Mouse (Mus musculus): ENCODE data around the gene Caprin1.

Caprin1 gene

DNA sequence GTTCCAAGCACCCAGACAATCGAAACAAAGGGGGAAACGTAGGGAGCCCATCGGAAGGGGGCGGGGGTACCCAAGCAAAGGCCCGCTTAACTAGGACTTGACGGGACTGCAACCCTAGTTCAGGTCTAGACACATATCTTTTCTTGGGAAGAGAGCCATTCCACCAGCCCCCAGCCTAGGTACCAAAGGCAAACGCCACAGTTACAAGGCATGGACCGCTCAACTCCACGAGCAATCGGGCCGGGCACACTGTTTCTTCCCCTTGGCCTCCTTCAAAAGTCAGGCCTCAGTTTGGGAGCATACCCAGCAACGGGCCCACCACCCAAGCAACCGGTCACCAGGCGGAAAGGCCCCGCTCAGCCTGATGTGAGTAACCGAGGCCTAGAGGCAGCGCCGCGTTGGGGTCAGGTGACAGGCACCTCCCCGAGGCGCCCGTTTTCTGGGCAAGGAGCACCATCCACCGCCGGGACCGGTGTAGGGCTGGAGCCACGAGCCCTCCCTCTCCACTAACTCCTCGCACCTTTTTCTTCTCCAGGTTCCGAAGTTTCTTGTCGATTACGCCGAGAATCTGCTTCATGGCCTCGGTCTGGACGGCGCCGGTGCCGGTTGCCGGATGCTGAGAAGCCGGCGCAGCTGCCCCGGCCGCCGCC is 1.1 kb downstream of the Caprin1 start:
- peak; percentile 69 to 71 for DNase-seq

DNA sequence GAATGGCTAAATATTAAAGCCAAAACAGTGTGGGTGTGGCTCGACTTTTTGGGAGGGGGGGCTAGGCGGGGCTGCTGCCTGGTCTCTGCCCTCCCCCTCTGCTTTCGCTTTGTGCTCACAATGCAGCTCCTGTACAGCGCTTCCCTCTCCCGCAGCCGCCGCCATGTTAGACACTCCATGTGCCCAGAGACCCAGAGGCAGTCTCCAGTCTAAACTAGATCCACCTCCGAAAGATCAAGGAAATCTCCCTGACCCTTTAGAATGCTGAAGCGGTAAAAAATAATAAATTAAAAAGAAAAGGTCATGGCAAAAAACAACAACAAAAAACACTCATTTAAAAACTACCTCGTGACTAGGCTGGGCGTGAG is 1.6 kb downstream of the Caprin1 start:
- peak; percentile 64 to 69 for DNase-seq

DNA sequence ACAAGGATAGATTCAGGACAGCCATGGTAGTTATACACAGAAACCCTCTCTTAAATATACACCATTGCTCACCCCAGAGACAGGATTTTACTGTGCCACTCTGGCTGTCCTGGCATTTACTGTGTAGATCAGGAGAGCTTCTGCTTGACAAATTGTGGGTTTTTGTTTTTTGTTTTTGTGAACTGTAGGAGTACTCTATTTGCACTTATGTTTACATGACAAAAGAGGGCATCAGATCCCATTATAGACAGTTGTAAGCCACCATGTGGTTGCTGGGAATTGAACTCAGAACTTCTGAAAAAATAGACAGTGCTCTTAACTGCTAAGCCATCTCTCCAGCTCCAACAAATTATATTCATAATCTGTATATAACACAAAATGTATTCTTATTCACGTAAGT is 5.4 kb downstream of the Caprin1 start:
- DNase-seq: no peak

DNA sequence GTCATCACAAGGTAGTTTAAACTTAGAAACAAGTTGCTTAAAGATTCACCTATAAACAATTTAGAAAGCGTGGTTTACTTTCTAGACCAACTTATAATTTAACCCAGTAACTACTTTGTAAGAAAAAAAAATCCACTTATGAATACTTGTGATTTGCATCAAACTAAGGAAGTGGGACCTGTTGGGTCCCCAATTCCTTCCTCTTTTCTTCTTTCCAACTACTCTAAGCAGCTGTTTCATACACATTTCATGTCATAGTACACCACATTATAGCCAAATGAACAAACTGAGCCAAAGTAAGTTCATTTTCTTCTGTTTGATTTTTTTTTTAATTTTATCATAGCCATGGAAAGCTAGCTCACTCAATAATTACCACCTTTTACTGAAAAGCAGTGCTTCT is 11.7 kb downstream of the Caprin1 start:
- DNase-seq: no peak

DNA sequence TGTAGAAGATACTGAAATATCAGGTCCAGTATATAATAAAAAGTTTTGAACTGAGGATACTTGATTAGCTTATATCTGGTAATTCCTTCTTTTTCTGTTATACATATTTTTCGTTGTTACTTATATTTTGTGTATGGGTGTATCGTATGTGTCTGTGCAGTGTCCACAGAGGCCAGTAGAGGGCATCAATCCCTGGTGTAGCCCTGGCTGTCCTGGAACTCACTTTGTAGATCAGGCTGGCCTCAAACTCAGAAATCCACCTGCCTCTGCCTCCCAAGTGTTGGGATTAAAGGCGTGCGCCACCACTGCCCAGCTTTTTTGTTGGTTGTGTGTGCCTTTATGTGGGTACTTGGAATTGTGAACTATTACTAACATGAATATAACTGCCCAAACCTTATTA is 12.8 kb downstream of the Caprin1 start:
- DNase-seq: peak in 1 of 2 experiments; percentile 34

DNA sequence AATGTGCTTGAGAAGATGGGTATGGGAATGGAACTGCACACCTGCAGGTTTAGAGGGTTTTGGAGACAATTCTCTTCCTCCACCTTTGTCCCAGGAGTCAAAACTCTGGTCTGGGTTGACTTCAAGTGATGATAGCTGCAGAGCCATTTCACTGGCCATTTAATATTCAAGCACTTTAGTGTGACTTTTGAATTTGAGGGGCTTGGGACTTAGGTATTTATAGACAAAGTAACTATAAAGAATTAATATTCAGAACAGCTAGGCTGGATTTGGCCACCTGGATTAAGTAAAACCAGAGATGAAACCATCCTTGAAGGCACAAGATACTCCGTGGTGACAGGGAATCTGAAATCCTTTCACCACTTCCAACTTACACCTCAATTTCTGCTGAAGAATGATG is 35.0 kb downstream of the Caprin1 start:
- no peak for DNase-seq

DNA sequence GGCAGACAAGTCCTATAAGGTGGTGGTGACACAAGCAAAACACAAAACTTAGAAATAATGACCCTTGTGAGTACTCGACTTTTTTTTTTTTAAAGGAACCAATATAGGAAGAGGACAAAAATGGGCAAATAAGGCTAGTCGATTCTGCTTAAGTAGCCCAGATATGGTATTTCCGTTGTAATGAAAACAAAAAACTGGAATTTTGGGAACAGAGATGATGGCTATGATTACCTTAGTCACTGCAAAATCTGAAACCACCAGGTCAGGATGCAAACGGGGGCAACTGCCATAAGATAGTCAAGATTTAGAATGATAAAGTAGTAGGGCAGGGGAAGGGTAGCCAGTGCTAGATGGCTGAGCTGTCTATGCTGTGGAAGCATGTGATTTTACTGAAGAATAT is 35.5 kb downstream of the Caprin1 start:
- DNase-seq: no peak

DNA sequence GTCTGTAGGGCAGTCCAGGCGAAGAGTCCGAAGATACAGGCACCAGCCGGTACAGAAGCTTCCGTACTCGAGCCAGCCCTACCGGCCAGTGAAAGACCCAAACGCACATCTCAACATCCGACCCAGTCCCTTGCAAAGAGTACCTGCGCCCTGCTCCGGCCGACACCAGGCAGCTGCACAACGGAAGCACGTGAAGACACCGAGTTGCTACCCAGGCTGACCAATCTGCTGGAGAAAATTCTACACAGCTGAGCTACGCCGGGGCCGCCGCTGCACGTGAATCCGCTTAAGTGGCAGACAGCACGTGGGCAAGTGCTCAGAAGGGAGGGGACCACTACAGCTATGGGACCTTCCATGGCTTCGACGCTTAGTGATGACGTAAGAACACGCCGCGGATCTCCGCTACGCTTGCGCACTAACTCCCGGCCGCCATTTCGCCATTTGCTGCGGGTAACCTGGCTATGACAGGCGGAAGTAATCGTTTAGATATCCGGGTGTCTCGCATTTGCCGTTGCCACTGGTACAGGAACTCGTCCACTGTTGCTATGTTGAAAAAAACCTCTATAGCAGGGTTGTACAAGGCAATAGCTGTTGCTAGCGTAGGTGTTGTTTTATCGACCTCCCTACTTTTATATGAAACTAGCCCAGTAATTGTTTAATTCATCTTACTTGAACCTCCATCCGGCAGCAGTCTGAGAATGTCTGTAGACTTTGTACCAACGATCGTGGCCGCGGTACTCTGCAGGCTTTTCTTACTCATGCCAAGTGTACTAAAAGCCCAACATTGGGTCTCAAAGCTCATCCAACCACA is 36.3 kb downstream of the Caprin1 start, which contains the start of gene Nat10:
Gene Nat10, minus strand, starts transcription at position 365 of the 811 bp plus-strand sequence.
- peak; percentile 99 for DNase-seq

DNA sequence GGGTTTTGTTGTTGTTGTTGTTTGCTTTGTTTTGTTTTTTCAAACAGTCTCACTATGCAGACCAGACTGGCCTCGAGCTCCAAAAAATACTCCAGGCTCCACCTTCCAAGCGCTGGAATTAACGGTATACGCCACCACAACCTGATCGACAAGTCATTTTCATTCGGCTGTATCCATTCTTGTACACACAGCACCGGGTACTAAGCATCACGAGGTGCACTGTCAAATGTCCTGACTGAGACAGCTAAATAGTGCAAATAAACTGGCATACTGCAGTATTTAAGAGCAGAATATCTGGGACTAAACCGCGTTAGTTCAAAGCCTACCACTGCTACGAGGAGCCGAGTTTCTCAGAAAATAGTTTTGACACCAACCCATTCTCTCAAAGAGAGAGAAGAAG is 37.0 kb downstream of the Caprin1 start:
- no peak for DNase-seq

DNA sequence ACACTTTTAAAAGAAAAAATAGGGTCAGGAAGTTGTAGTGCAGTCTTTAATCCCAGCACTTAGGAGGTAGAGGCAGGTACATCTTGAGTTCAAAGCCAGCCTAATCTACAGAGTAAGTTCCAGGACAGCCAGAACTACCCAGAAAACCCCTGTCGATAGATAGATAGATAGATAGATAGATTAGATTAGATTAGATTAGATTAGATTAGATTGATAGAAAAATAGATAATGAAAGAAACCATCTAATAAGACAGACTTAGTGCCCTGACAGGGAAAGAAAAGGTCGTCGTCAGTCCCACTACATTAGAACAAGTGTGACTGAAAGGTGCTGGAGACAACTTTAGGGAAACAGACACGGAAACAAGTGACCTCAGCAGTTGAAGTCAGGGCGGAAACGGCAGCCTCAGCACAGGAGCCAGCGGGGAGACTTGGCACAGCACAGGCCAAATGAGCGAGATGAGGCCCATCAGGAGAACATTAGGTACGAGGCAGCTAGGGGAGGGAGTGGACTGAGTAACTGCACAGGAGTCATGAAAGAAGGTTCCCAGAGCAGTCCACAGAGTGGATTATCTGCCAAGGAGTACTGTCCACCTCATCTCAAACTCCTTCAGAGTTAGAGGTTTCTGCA is 41.9 kb downstream of the Caprin1 start:
- no peak for DNase-seq

DNA sequence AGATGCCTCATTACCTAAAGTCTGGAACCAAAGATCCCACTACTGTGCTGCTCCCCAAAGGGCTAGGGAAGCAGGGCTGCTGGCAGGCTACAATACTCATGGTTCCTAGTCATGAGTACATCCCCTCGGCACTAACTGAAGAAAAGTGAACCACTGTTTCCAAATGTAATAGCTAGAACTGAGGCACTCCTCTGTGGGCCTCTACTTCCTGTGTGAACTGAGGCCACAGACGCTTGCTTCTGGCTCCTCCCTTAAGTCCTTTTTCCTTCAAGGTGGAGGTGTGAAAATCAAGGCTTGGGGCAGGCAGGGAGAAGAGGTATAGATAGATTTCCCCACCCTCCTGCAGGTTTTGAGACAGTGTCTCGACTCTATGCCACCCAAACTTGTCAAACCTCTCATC is 42.8 kb downstream of the Caprin1 start:
- DNase-seq: no peak

DNA sequence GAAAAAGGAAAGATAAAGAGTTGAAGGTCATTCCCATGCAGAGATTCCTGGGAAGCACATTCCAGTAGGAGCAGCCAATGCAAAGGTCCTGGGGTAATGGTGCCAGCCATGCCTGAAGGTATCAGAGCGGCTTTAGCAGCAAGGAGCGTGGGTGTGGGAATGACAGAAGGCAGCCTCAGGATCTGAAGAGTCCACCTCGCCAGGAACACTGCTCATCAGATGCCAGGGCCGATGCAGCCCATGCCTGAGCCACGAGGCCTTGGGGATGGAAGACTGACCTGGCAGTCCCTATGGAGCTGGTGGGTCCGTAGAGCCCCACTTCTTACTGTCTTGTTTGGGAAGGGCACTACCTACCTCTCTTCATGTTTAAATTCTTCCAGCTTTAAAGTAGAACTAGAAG is 45.7 kb downstream of the Caprin1 start:
- DNase-seq: no peak

DNA sequence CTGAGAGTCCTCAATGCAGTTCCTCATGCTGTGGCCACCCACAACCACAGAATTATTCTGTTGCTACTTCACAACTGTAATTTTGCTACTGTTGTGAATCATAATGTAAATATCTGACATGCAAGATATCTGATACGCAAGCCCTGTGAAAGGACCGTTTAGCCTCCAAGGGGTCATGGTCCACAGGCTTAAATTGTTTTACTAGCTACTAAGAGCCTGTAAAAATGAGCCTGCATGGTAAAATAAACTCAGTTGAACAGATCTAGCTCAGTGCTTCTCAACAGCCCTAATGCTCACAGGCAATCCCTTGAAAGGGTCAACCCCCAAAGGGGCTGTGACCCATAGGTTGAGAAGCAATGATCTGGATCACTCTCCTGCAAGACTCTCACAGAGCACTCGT is 48.4 kb downstream of the Caprin1 start:
- DNase-seq: no peak

DNA sequence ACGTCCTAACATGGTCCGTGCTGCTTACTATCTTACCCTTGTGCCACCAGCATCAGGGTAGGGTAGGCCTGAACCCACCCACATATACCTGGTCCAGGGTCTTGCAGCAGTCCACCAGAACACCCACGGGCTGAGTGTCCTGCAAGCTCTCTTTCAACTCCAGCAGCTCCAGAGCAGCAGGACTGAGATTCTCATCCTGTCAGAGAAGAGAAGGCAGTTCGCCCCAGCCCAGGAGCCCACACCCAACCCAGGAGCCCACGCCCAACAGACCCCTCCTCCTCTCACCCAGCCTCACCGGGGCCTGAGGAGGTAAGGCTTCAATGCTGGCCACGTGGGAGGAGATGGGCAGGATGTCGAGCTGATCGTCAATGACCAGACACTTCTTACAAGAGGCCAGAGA is 49.6 kb downstream of the Caprin1 start:
- DNase-seq: no peak

DNA sequence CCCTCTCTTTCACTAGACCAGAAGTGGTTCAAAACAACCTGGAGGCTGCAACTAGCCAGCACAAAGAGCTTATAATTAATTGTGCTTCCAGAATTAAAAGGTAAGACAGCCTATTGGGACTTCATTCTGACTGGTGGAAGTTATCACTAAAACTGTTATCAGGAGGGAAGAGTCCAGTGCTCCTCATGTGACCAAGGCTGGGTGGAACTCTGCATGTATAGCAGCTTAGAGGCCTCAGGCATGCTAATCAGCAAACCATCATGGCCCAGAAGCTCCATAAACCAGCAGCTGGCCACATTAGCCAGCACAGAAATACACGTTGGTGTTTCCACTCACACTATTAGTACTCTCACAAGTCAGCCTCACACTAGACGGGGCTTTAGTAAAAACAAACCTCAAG is 50.7 kb downstream of the Caprin1 start:
- DNase-seq: no peak

DNA sequence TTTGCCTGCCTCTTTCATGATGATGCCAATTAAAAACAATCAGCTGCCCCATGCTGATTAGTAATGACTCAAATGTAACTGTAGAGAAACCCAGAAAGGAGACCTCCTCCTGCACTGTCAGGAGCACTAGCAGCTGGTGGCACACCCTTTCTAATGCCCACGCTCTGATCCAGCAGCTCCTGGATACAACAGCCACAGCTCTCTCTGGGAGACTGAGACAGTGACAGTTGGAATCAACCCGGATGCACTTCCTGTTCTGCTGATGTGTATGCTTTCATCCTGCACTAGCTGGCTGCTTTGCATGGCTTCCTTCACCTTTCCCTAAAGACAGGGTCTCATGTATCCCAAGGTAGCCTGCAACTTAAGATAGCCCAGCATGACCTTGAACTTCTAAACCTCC is 51.4 kb downstream of the Caprin1 start:
- no peak for DNase-seq

DNA sequence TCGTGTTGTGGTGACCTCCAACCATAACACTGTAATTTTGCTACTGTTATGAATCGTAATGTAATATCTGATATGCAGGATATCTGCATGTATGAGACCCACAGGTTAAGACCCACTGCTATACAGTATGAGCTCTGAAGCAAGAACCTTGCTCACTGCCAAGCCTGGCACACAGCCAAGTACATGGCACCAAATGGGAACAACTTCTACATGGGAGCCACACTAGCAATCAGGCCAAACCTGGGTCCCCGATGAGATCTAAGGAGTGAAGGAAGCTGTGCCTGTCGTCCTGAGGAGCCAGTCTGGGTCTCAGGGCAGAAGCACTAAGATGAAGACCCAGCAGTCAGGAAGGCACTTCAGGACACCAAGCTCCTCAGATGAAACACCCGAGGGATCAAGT is 52.0 kb downstream of the Caprin1 start:
- DNase-seq: peak; percentile 52 to 60

DNA sequence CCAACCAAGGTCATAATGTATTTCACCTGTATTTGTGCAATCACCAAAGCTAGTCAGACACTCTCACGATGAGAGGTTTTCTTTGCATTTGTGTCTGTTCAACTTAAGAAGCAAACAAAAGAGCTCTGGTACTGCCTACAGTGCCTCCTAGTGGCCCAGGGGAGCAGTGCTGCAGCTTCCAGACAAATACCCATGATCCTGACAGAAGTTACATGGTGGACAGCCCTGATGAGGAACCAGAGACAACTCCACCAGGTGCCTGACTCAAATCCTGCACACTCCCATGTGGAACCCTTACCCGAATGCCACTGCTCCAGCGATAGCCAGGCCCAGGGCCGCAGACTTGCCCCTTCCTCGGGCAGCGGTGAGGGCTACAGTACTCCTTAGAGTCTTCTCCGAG is 53.5 kb downstream of the Caprin1 start:
- DNase-seq: peak; percentile 82 to 87

DNA sequence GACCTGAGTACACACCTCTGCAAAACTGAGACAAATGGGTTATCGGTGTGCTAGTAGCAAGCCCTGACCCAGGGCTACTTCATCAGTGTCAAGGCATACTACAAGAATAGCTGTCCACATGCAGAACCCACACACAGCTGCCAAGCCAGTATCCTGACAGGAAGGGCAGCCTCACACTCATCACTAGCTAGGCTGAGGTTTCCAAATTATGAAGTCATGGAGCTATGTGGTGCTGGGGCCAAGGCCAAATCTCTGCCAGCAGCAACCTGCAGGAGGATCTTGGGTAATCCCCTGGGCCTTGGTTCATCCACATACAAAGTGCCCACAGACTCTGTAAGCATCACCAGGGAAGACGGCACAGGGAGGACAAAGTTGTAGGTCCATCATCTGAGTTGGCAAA is 53.9 kb downstream of the Caprin1 start:
- DNase-seq: no peak

DNA sequence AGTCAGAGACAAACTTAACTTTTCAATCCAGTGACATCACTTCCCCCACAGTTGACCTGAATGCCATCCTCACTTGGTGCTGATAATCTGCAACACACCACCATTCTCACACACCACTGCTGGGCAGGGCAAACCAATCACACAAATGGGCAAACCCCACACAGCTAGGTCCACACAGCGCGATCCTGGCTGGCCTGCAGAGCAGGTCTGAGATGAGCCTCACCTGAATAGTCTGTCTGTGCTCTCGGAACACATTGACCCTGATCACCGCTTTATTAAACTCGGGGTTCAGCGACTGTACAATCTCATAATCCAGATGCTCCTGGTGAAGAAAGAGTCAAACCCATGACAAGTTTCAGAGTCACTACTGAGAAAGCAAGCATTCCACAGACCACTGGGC is 54.6 kb downstream of the Caprin1 start:
- no peak for DNase-seq

DNA sequence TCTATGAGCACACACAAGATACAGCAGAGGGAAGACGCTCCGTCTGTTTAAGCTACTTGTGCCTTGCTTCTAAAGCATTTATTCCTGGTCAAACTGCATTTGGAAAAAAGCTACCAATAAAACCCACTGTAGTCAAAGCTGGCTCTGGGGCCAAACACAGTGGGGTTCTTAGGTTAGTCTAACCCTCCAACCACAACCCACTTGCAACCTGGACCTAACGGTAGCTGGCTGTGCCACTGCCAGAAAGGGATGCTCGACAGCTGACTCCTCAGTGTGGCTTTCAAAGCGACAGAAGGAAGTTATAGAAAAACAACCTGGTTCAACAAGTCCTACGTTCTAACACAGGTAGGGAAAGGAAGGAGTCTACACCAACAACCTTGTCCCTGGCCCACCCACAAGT is 66.0 kb downstream of the Caprin1 start:
- peak in 1 of 2 experiments; percentile 58 for DNase-seq

DNA sequence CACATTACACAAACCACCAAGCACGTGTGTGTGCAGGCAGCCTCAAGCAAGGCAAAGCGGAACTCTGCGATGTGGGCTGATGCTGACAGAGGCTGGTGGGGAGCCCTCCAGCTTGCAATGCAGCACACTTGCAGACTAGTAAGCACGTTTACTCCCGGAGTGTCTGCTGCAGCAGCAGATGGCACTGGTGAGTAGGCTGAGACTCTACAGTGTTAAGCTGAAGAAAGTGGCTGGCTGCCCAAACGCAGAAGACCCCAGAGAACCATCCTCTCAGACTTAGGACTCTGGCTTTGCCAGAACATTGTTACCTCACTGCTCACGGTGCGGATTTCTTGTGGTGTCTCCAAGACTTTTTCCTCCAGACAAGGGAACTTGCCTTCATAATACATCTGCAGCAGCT is 66.5 kb downstream of the Caprin1 start:
- DNase-seq: peak in 1 of 2 experiments; percentile 52

DNA sequence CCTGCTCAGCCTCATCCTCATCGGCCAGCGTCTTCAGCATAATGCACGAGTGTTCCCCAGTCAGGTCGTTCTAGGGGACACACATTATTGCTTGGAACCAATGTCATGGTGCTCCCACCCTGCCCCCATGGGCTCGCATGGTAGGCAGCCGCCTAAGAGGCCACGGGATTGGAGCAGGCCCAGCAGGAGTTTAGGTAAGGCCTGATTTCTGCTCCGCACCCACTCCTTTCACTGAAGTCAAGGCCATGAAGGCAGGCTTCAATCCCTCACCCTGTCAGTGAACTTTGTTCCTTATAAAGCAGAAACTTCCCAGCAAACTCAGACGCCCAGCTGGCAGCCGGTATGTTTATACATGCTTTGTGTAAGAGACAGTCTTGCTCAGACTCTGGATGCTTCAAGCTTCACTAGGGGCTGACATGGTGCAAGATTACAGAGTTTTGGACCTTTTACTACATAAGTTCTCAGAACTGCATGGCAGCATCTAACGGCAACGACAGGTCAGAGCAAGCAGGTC is 69.4 kb downstream of the Caprin1 start:
- DNase-seq: no peak

DNA sequence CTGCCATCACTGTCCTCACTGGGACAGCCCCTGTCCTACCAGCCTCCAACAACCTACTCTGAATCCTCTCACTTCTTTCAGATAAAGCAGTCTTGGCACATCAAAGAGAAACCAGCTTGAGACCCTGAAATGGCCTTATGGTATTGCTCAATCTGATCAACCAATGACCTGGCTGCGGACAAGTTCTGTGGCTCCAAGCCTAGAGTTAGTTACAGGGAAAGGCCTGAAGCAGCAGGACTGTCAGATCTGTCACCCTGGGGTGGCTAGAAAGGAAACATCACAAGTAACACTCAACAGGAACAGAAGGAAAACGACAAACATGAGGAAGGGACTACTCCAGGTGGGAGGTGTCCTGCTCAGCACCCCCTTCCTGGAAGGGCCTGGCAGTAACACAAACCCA is 72.9 kb downstream of the Caprin1 start:
- DNase-seq: no peak
